Mouse (Mus musculus): Measurements from ENCODE around the gene Chid1. TPM values are rescaled to one million over a fixed set of nuclear protein-coding genes. Genes with fewer than 3 reads are reported as not detected.
A peak's percentile ranks its signal among the peaks of the same experiment; 100 is the strongest.

Chid1 gene
- polyA plus RNA-seq, 1 experiment from 2014 or later, result 20.3 TPM

DNA sequence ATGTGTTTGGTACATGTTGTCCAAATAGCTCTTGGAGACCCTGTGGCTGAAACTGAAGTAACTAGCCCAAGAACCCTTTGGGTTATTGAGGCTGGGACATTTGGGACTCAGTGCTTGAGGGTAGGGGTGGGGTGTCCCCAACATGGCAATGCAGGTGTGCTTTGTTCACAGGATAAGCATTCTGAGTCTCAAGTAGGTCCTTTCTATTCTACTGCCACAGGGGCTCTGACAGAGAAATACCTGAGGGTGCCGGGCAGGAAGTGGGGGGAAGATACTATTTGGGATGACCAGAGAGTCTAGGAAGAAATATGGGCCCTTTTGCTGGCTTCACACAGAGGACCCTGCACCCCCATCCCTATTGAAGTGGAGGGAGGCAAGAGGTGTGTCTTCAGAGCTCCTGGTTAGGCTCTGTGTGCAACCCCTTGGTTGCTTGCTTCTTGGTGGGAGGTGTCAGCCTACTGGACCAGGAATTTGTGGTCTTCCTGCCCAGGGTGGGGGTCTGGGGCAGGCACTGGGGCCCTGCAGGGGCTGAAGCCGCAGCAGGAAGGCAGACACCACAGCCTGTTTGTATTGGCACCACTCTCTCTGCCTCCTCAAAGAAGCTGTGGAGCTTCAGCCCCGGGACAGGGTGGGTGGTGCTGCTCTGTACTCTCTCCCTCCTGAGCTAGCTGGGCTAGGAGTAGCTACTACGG is 61.9 kb downstream of the Chid1 start:
- DNase-seq (ENCODE audit: low spot score), result no peak

DNA sequence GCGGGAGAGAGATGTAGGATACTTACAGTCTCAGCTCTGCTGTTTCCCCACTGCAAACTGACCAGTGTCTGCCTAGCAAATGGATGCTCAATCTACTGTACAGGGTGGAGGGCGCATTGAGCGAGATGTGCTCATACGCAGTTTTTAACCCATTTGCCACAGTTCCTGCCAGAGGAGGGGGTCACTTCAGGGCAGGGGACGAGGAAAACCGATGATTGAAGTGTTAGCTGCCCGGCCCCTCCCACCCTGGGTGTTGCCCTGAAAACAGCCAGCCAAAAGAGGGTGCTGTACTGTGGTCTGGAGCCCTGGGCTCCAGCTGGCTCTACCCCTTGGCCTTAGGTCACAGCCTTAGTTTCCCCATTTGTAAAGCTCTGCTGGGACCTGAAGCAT is 62.7 kb downstream of the Chid1 start:
- DNase-seq (ENCODE audit: low spot score), result no peak

DNA sequence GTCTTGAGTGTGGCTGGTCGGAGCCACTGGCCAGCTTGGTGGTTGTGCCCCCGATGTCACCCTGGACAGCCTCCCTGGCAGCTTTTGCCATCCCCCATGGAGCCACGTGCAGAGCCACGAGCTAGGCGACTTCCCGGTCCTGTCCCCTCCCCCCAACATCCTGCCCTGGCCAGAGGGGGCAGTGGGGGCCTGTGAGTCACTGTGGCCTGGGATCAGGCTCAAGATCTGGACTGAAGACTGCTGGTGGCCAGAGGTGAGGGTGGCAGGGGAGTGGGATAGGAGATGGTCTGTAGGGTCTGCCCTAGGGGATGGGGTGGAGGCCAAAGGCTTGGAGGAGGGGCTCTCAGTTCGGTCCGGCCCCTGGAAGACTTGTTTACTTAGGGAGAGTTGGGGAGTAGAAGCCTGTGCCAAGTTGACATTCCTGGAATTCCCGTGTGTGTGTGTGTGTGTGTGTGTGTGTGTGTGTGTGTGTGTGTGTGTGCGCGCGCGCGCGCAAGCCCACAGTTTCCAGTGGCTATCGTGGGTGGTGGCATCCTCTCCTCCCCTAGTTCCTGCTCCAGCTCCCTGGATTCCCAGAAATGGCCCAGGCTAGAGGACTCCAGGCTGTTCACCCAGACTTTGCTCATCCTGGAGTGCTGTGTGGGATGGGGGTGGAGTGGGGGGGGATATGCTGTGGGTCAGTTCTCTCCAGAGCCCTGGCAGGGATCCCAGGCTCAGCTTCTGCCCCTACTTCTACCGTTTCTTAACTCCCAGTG is 63.3 kb downstream of the Chid1 start:
- no peak for DNase-seq (ENCODE audit: low spot score)

DNA sequence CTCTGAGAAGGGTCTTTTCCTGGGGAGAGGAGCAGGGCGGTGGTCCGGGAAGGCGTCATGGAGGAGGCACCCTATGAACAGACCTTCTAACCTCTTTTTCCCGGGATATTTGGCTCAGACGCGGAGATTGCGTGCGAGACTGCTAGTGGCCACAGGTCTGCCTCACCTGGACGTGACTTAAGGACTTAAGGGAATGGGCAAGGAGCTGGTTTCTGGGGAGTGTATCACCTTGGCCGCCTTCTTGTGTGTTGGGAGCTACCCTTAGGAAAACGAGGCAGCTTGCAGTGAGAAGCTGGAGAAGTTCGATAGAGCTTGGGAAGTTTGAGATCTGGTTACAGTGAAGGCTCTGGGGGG is 63.9 kb downstream of the Chid1 start:
- DNase-seq (ENCODE audit: low spot score), result no peak

DNA sequence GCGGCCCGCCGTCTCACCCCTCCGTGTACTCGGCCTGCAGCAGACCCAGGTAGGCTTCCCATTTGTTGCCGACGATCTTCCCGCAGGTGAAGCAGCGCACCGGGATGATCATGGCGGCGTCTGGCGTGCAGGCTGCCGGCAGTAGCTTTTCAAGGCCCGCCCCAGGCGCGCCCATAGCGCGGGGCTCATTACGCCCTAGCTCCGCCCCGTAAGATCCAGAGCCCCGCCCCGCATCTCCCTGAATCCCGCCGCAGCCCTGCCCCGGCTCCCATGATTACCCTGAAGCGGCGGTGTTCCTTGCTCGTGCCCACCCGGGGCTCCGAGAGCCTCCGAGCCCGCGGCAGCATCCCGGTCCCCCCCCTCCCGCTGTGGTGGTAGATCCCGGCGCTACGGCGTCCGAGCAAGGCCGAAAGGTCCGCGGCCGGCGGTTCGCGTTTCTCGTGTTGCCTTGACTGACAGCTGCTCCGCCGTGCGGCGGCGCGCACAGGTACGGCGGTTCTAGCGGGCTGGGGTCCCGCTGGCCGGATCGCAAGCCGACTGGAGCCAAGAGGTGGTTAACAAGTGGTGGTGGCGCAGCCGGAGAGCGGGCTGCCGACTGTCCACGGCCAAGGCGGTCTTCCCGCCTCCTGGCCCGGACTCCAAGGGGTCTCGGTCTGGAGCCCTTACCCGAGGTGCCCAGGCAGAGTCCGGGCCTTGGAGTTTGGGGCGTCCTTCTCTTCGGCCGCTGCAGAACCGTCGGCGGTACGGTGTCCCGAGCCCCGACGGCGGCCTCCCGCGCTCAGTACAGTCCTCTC is 64.4 kb downstream of the Chid1 start, which contains the start of the genes Polr2l and Tspan4:
Polr2l (minus strand) TSS at position 122 of the 794 bp plus-strand sequence.
Tspan4 (plus strand) TSS at position 230 of the 794 bp plus-strand sequence.
- DNase-seq (ENCODE audit: low spot score), result peak; percentile 89

DNA sequence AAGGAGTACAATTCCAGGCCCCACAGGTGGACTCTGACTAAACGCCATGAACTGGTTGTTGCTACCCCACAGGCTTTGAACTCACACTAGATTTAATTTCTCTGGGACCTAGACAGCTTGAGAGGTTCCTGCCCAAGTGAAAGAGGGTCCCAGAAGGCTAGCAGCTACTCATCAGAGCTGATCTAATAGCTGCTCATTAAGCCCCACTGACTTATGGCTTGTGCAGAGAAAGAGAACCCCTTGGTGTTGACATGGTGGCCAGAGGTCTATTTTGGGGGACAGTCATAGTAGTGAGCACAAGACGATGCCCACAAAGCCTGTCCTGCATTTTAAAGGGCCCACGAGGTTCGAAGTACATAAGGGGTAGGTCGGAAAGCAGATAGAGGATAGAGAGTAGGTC is 65.5 kb downstream of the Chid1 start:
- no peak for DNase-seq (ENCODE audit: low spot score)

DNA sequence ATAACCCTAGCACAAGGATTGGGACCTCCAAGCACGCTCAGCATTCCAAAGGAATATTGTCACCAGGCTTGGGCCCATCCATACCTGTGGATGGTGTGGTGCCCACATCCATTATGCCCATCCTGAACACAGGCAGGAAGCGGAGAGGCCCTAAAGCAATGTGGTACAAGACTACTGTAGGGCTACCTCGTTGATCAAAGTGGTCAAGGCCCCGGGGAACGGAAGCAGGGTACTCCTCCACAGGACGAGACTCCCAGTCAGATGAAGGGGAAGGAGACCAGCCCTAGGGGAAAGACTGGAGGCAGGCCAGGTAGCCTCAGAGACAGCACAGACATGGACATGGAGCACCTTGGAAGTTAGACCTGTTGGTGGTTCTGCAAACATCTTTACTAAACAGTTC is 66.9 kb downstream of the Chid1 start:
- no peak for DNase-seq (ENCODE audit: low spot score)

DNA sequence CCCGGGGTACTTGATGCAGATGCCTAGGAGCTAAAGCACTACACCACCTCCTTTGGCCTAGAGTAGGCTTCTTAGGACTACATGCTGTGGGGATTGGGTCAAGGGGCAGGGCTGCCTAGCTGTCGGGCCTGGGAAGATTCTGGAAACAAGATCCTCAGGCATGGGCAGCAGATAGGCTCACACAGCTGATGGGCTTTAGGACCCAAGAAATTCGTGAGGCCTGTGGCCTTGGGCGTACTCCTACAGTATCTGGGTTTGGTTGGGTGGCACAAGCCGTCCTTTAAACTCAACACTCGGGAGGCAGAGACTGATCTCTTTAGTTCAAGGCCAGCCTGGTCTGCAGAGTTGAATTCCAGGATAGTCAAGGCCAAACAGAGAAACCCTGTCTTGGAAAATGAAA is 67.4 kb downstream of the Chid1 start:
- DNase-seq (ENCODE audit: low spot score), result no peak

DNA sequence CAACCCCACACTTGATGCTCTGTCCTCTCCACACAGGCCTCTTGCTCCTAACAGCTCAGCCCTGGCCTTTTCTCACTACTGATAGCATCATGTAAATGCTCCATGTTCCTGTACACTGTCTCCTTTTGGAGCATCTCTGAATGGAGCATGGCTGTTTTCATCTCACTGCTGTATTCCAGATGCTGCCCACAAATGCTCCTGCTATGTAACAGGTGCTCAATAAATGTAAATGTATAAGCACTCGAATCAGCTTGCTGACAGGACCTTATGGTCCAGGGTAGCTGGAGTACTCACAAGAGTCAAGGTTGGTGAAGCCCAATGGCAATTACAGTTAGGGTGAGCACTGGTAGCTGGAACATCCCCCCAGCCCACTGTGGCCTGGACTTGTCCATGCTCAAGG is 68.4 kb downstream of the Chid1 start:
- DNase-seq (ENCODE audit: low spot score), result no peak

DNA sequence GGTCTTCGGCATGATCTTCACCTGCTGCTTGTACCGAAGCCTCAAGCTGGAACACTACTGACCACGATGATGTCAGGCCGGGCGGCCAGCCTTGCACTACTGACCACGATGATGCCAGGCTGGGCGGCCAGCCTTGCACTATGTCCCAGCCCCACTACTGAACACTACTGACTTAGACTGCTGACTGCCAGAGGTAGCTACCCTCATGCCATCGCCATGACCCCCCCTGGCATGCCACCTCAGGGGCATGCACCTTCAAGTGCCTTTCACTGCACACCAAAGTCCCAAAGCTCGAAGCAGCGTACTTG is 69.1 kb downstream of the Chid1 start:
- DNase-seq (ENCODE audit: low spot score), result no peak

DNA sequence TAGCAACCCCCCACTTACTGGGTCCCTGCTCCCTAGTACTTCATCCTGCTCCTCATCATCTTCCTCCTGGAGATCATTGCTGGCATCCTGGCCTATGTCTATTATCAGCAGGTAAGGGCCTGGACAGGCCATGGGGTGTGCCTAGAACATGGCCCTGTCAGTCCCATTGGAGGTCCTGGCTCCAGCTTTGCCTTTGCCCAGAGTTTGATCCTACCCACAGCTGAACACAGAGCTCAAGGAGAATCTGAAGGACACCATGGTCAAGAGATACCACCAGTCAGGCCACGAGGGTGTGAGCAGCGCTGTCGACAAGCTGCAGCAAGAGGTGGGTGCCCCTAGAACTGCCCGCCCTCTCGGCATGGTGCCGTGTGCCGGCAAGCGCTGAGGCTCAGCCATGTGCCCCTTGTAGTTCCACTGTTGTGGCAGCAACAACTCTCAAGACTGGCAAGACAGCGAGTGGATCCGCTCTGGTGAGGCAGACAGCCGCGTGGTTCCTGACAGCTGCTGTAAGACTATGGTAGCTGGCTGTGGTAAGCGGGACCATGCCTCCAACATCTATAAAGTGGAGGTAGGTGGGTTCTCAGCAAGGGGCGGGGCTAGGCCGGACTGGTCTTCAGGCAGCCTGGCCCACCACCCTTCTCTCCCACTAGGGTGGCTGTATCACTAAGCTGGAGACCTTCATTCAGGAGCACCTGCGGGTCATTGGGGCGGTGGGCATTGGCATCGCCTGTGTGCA is 69.6 kb downstream of the Chid1 start:
- no peak for DNase-seq (ENCODE audit: low spot score)

DNA sequence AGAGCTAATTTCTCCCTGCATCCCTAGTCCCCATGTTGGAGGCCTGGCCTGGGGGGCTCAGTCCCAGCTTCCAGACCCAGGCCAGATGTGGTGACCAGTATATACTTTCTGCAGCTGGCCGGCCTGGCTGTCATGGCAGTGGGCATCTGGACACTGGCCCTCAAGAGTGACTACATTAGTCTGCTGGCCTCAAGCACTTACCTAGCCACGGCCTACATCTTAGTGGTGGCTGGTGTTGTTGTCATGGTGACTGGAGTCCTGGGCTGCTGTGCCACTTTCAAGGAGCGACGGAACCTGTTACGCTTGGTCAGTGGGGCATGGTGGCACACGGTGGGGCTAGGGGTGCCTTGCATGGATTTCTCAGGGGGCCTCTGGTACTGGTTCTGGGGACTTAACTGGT is 70.3 kb downstream of the Chid1 start:
- DNase-seq (ENCODE audit: low spot score), result no peak

DNA sequence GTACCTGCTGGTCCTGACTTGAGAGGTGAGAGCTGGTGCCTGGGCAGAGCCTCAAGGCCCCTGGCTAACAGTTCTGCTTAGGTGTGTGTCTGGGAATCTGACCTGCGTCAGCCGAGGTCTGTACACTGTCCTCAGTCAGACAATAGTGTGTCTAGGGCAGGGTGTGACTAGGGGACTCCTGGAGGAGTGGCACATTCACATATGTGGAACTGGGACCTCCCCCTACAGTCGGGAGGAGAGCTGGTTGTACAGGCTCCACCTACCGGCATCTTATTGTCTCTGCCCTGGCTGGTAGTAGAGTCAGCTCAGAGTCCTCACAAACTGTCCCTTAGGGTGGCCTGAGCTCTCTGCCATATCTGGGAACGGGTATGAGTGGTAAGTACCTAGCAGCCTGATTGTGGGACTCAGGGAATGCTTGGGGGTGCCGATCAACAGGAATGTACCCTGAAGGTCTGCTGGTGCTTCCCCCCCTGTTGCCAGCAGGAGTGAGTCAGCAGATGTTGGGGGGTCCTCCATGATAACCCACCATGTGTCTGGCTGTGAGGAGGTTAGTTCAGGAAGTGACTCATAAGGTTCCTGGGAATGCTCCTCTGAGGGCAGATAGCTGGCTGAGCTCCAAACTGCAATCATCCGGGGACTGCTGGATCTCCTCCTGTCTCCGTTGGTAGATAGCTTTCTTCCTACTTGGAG is 71.0 kb downstream of the Chid1 start:
- DNase-seq (ENCODE audit: low spot score), result peak; percentile 68

DNA sequence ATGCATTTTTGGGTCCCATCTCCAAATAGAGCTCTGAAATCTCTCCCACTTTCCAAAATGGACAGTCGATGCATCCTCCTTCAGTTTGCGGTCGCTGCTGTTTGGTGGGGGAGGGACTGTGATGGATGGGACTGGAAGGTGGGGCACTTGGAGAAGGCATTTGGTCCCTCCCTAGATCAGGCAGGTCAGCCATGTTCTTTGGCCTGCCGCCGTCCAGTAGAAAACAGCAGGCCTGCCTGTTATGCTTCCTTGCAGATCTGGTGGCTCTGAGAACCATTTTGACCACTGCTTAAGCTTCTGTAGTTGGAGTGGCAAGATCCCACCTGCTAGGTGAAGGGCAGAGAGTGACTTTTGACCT is 71.5 kb downstream of the Chid1 start:
- no peak for DNase-seq (ENCODE audit: low spot score)

DNA sequence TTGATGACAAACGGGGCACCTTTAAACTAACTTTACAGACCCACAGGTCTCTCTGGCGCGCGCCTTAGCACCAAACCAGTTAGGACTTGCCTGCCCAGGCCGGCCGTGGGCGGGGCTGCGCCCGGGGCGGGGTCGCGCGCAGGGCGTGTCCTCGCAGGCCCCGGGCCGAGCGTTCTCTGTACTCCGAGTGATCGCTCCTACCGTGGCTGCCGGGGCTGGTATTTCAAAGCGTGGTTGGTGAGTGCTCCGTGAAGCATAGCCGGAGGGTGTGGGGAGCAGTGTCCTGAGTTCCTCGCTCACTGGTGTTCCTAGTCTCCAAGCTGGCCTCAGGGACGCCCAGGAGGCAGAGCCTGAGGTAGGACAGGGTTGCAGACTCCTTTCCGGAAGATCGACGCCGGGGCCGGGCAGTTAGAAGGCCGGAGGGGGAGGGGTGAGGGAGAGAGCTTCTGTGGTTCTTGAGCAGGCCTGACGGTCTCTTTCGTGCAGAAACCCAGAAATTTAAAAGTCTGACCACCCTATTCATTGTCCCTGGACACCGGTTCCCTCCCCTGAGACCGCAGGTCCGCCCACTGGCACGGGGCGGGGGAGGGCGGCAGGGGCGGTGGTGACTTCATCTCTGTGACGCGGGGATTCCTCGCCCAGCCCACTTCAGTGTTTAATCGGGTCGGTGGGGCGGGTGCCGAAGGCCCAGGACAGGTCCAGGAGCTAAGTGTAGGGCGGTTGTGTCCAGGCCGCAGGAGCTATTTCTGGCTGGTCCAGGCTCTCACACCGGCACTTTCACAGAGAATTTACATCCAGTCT is 72.2 kb downstream of the Chid1 start, which contains the start of gene Cd151:
Cd151 (plus strand) TSS at position 163 of the 801 bp plus-strand sequence.
- peak; percentile 60 for DNase-seq (ENCODE audit: low spot score)

DNA sequence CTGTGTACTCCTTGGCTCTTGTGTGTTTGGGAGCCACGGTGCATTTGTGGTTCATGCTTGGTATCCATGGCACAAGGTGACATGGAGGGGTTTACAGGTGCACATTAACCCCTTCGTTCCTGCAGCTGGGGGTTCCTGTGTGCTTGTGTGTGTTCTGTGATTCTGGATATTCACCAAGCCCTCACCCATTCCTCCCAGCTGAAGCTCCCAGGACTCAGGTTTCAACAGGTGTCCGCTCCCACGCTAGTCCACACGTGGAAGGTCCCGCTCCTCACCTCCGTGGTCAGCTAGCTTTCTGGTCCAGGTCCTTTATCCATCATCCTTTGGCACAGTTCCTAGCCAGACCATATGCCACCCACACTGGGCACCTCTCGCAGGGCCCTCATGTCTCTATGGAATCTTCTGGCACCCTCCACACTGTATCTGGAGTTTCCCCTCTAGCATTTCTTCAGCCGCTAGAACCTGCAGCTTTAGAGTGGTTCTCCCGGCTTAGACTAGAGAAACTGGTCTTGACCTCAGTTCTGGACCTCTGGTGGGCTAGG is 73.0 kb downstream of the Chid1 start:
- DNase-seq (ENCODE audit: low spot score), result no peak

DNA sequence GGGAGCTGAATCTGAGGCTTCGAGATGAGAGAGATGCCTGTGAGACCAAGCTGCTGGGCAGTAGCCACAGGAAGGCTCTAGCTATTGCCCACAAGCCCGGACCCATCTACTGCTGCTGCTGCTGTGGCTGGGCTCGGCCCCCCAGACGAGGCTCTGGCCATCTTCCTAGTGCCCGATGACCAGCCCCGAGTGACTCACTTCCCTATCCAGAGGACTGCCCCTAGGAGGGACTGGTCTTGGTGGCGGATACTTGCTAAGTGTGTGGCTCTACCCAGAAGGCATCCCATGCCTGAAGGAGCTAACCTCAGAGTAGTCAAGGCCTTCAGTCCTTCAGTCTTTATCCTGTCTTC is 73.6 kb downstream of the Chid1 start:
- DNase-seq (ENCODE audit: low spot score), result no peak

DNA sequence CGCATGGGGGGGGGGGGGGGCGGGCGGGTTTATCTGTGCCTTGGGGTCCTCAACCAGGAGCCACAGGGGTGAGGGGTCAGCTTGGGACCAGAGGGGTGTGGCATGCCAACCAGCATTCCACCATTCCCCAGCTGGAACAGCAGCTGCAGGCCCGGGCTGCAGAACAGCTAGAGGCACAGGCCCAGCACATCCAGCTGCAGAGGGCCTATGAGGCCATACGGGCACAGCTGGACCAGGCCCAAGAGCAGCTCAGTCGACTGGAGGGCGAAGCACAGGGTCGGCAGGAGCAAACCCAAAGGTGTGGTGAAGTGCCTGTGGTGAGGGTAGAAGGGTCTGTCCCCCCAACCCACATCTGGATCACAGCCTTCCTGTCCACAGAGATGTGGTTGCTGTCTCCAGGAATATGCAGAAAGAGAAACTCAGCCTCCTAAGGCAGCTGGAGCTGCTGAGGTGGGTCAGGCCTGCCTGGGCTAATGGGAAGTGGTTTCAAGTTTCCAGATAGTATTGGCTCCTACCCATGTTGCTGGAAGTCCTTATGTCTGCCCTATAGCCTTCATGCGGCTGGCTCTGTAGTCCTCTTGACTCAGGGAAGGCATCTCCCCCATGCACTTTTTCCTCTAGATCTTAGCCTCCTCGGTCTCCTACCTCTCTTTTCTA is 74.1 kb downstream of the Chid1 start:
- no peak for DNase-seq (ENCODE audit: low spot score)

DNA sequence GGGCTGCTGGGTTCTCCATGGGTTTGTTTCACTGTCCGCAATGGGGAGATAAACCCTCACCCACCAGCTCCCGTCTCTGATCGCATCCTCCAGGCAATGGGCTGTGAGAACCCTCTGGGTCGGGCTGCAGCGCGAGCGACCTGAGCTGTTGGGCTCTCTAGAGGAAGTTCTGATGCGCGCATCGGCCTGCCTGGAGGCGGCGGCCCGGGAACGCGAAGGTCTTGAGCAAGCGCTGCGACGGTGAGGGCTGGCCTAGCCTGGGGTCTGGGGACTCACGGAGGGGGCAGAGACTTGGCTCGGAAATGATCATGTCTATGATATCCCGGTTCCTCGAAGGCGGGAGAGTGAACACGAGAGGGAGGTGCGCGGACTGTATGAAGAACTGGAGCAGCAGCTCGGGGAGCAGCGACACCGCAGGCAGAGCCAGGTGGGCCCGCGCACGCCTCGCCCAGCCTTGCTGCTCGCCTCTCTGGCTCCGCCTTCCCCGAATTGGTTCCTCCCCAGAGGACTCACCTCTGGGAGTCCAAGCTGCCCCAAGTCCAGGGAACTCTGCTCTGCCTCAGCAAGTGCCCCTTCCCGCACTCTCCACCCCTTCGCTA is 75.0 kb downstream of the Chid1 start:
- no peak for DNase-seq (ENCODE audit: low spot score)

Data from thymus, postnatal 0 days (tissue).